Mouse (Mus musculus) lung, embryonic 14.5 days (tissue): ENCODE results near the gene Pip5k1b. TPM values are rescaled to one million over a fixed set of nuclear protein-coding genes. Genes with fewer than 3 reads are reported as not detected.

Experiments
- ATAC-seq: fragments of 200-750 bp; cut with Nextera tagmentation; 2 replicates; pipeline ENCODE4 v1.8.0; 2017; ENCODE audit warnings: mild to moderate bottlenecking, moderate TSS enrichment, moderate library complexity; ENCODE audit not compliant: insufficient read depth
- DNase-seq: peaks from one replicate; pipeline ENCODE4 v3.0.0-alpha.2; 2015
- H3K27ac ChIP-seq: fragments of 300-500 bp; sonication (generic); 2 replicates; pipeline ENCODE4 v1.5.1; 2014; ENCODE audit warnings: low read depth, mild to moderate bottlenecking, moderate library complexity
- H3K27me3 ChIP-seq: fragments of 300-500 bp; sonication (generic); 2 replicates; pipeline ENCODE4 v1.6.1; 2014; ENCODE audit warnings: low read length, control low read depth; ENCODE audit not compliant: insufficient read depth
- H3K36me3 ChIP-seq: fragments of 300-500 bp; sonication (generic); 2 replicates; pipeline ENCODE4 v1.6.1; 2014; ENCODE audit warnings: control low read depth; ENCODE audit not compliant: insufficient read depth
- H3K4me1 ChIP-seq: fragments of 300-500 bp; sonication (generic); 2 replicates; pipeline ENCODE4 v1.6.1; 2014; ENCODE audit warnings: antibody characterized with exemption, control low read depth; ENCODE audit not compliant: insufficient read depth
- H3K4me2 ChIP-seq: fragments of 300-500 bp; sonication (generic); 2 replicates; pipeline ENCODE4 v1.6.1; 2014; ENCODE audit warnings: mild to moderate bottlenecking
- H3K4me3 ChIP-seq: fragments of 300-500 bp; sonication (generic); 2 replicates; pipeline ENCODE4 v1.5.1; 2014; ENCODE audit warnings: low read depth, low read length
- H3K9ac ChIP-seq: fragments of 300-500 bp; sonication (generic); 2 replicates; pipeline ENCODE4 v1.6.1; 2014
- H3K9me3 ChIP-seq: fragments of 300-500 bp; sonication (generic); 2 replicates; pipeline ENCODE4 v1.6.1; 2016; ENCODE audit warnings: low read depth, low read length, control low read depth
- CTCF ChIP-seq: IDR thresholded peaks from 2 replicates; pipeline ENCODE4 v1.5.1; 2016; ENCODE audit warnings: antibody characterized with exemption, low read depth
- WGBS: fragments of 180-500 bp; shearing (Covaris S2); extraction: QIAGEN DNeasy Blood & Tissue Kit; methylation state at CpG from one replicate; pipeline ENCODE4 v1.1.7; 2014; 5-methylcytosine and 5-hydroxymethylcytosine counted together
- polyA plus RNA-seq: library from polyadenylated mRNA; unstranded; fragments of >200 nt; fragmentation: Nextera tagmentation; extraction: Ambion mirVana; gene quantifications from 2 replicates; pipeline ENCODE4 v1.2.1, GENCODE M21; 2014

Gene Pip5k1b
- polyA plus RNA-seq, 1 experiment from 2014 or later = 2.6 TPM

GRCm38 (mm10) chr19:24543386-24544350 lies 12.0 kb downstream of the Pip5k1b start:
- Histone ChIP-seq H3K4me2 (no peak overlapping the region), H3K4me1 (no peaks in the 10 kb centered on the region), H3K9ac (no peak overlapping the region), H3K36me3 (no peaks in the 10 kb centered on the region), H3K27me3 (no peaks in the 10 kb centered on the region), H3K9me3 (no peaks in the 10 kb centered on the region; the same call in 1 of the 2 replicates), H3K27ac (no peak overlapping the region), H3K4me3 (no peak overlapping the region)
- no peak for TF ChIP-seq CTCF
- no peak for ATAC-seq
- no peak for DNase-seq
- 72% methylated on average over 14 of the region's 14 CpGs for WGBS

- Histone ChIP-seq H3K36me3 (no peaks in the 10 kb centered on the region), H3K27me3 (no peaks in the 10 kb centered on the region), H3K4me2 (no peak overlapping the region), H3K9ac (no peak overlapping the region), H3K4me1 (no peaks in the 10 kb centered on the region), H3K9me3 (no peaks in the 10 kb centered on the region), H3K27ac (no peak overlapping the region), H3K4me3 (no peak overlapping the region)
- TF ChIP-seq CTCF = no peak
- ATAC-seq (no peak), DNase-seq (no peak)
- 89% methylated on average over 7 of the region's 7 CpGs for WGBS
Observed at GRCm38 (mm10) chr19:24542293-24542675, 13.4 kb downstream of the Pip5k1b start.

GRCm38 (mm10) chr19:24541669-24542292 lies 13.9 kb downstream of the Pip5k1b start:
- Histone ChIP-seq H3K36me3 (no peaks in the 10 kb centered on the region), H3K4me3 (no peak overlapping the region), H3K27me3 (no peaks in the 10 kb centered on the region), H3K27ac (no peak overlapping the region), H3K9me3 (no peaks in the 10 kb centered on the region), H3K4me1 (no peaks in the 10 kb centered on the region), H3K4me2 (no peak overlapping the region), H3K9ac (no peak overlapping the region)
- no peak for ATAC-seq
- DNase-seq = no peak
- TF ChIP-seq CTCF = no peak
- WGBS = 88% methylated on average over 17 of the region's 17 CpGs

GRCm38 (mm10) chr19:24540952-24541668 lies 14.6 kb downstream of the Pip5k1b start:
- no peak for TF ChIP-seq CTCF
- H3K27ac ChIP-seq = no peak overlapping the region
- H3K9me3 ChIP-seq = no peaks in the 10 kb centered on the region
- no peaks in the 10 kb centered on the region for H3K27me3 ChIP-seq
- no peak overlapping the region for H3K9ac ChIP-seq
- DNase-seq (no peak), ATAC-seq (no peak)
- no peak overlapping the region for H3K4me3 ChIP-seq
- no peaks in the 10 kb centered on the region for H3K36me3 ChIP-seq
- H3K4me1 ChIP-seq = no peaks in the 10 kb centered on the region
- WGBS = 80% methylated on average over 10 of the region's 10 CpGs
- H3K4me2 ChIP-seq = no peak overlapping the region

GRCm38 (mm10) chr19:24539041-24539440 lies 16.6 kb downstream of the Pip5k1b start:
- 90% methylated on average over 1 of the region's 1 CpGs for WGBS
- Histone ChIP-seq H3K9ac (no peak overlapping the region), H3K4me2 (no peak overlapping the region), H3K36me3 (no peaks in the 10 kb centered on the region), H3K4me3 (no peak overlapping the region), H3K27ac (no peak overlapping the region), H3K4me1 (no peaks in the 10 kb centered on the region), H3K27me3 (no peaks in the 10 kb centered on the region), H3K9me3 (no peaks in the 10 kb centered on the region)
- TF ChIP-seq CTCF = no peak
- DNase-seq (no peak), ATAC-seq (no peak)

GRCm38 (mm10) chr19:24538181-24538580 lies 17.5 kb downstream of the Pip5k1b start:
- no peaks in the 10 kb centered on the region for H3K36me3 ChIP-seq
- no peak for TF ChIP-seq CTCF
- ATAC-seq (no peak), DNase-seq (no peak)
- H3K4me1 ChIP-seq = no peaks in the 10 kb centered on the region
- WGBS = 76% methylated on average over 6 of the region's 6 CpGs
- H3K4me2 ChIP-seq = no peak overlapping the region
- no peak overlapping the region for H3K9ac ChIP-seq
- no peak overlapping the region for H3K27ac ChIP-seq
- H3K27me3 ChIP-seq = no peaks in the 10 kb centered on the region
- H3K4me3 ChIP-seq = no peak overlapping the region
- H3K9me3 ChIP-seq = no peaks in the 10 kb centered on the region

GRCm38 (mm10) chr19:24537691-24538090 lies 18.0 kb downstream of the Pip5k1b start:
- no peak overlapping the region for H3K4me2 ChIP-seq
- no peak overlapping the region for H3K9ac ChIP-seq
- no peak for ATAC-seq
- no peak for TF ChIP-seq CTCF
- H3K36me3 ChIP-seq = no peaks in the 10 kb centered on the region
- WGBS = 54% methylated on average over 4 of the region's 4 CpGs
- H3K9me3 ChIP-seq = no peaks in the 10 kb centered on the region
- H3K27ac ChIP-seq = no peak overlapping the region
- H3K27me3 ChIP-seq = no peaks in the 10 kb centered on the region
- H3K4me1 ChIP-seq = no peaks in the 10 kb centered on the region
- no peak for DNase-seq
- H3K4me3 ChIP-seq = no peak overlapping the region
